Mouse (Mus musculus): ENCODE measurements around the gene F8.

DNA sequence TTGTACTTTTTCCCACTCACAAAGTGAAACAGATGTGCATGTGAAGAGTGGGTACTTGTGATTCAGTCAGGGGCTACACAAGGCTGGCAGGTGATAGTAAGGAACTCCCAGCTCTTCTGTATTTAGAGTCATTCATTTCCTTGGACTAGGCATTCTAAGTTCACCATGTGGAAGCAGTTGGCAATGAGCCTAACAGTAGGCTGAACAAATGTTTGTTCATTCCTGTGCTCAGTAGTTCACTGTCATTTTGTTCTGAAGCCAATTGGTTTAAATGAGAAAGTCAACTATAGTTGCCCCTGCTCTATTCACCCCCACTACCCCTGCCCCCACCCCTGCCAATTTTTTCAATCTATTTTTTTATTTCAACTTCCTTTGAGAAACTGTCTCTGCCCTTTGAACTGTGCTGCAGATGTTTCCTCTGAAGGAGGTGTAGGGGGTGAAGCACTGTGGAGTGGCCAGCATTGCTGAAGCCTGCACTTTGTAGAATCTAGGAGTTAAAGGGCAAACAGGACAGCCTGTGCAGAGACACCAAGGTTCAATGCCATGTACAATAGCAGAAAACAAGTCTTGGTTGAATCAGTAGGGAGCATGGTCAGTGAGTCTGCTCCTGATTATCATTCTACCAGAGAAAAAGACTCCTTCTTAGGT, 254.0 kb downstream of the F8 start:
- no peak for TF ChIP-seq CTCF (IDR thresholded peaks at IDR 0.05; ENCODE audit: extremely low read depth, insufficient read length, insufficient replicate concordance, low read depth, low read length)
- no peak for TF ChIP-seq POLR2A (IDR thresholded peaks at IDR 0.05; ENCODE audit: low read depth, low read length)
